Comparison of ENCODE assay signal across 9 mouse cellular contexts in the genomic region with DNA sequence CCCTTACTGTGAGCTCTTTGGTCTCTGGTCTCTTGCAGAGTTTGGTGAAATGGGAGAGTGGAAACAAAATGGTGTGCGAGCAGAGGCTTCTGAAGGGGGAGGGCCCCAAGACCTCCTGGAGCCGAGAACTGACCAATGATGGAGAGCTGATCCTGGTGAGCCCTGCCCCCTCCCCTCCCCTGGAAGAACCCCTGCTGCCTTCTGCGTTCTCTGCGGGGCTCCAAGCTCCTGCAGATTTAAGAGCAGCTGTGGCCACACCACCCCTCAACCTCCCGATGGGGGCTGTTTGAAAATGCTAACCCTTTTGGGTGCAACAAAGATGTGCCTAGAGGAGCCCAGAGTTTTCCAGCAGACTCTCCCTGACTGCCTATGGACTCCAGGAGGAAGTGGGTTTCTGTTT. TPM values are rescaled to one million over a fixed set of nuclear protein-coding genes. Genes with fewer than 3 reads are reported as not detected.
DNase-seq lines count a peak whose midpoint lies in the region; ATAC-seq and TF ChIP-seq lines count a peak whose summit lies in the region.
"Had no signal": no experiment of that assay in that cellular context is flagged by ENCODE, and none has a peak within 500 bp of the region (broad histone marks: within the 10 kb centered on the region; RNA-seq: fewer than 3 reads in every experiment).

No protein-coding gene starts in this region.

- intact Hi-C loops in left cerebral cortex, postnatal 36 days (cut with DNase I): no loop called here

- H3K4me2 ChIP-seq in hindbrain, embryonic 12.5 days (replicated peaks): peak overlapping the region; percentile 62
- peak overlapping the region; percentile 33 for H3K4me2 ChIP-seq in liver, embryonic 15.5 days

- H3K27ac ChIP-seq in hindbrain, embryonic 12.5 days: peak overlapping the region; percentile 78
- H3K27ac ChIP-seq in liver, embryonic 15.5 days (replicated peaks): no peak overlapping the region
- no peak overlapping the region for H3K27ac ChIP-seq in thymus, adult 2 months (ENCODE audit: control insufficient read depth, insufficient read depth, low read length)

- ATAC-seq in hindbrain, embryonic 12.5 days (ENCODE audit: low FRiP score): no peak
- ATAC-seq in liver, embryonic 15.5 days (ENCODE audit: insufficient read depth): no peak

- H3K4me1 ChIP-seq in E14TG2a.4 (replicated peaks; ENCODE audit: low read depth, low read length): peaks cover 59% of the 10 kb centered on the region
- H3K4me1 ChIP-seq in hindbrain, embryonic 12.5 days: peaks cover 58% of the 10 kb centered on the region
- H3K4me1 ChIP-seq in liver, embryonic 15.5 days (replicated peaks): peaks cover 20% of the 10 kb centered on the region
- H3K4me1 ChIP-seq in thymus, adult 2 months (replicated peaks; ENCODE audit: control insufficient read depth, insufficient read depth, low read length): no peaks in the 10 kb centered on the region; the same call in 1 of the 2 replicates

- no peak for TF ChIP-seq POLR2A in thymus, adult 2 months (IDR thresholded peaks at IDR 0.05; ENCODE audit: control insufficient read depth, extremely low read depth, insufficient read depth, low read length, poor library complexity)

- no peak for TF ChIP-seq CTCF in E14TG2a.4 (conservative IDR thresholded peaks at IDR 0.05; ENCODE audit: low read length)
- no peak for TF ChIP-seq CTCF in thymus, adult 2 months (IDR thresholded peaks at IDR 0.05; ENCODE audit: borderline replicate concordance, control insufficient read depth, extremely low read depth, insufficient read depth, low read length, poor library complexity)

- H3K9me3 ChIP-seq in E14TG2a.4 (ENCODE audit: low read length): no peaks in the 10 kb centered on the region
- H3K9me3 ChIP-seq in hindbrain, embryonic 12.5 days (replicated peaks): no peaks in the 10 kb centered on the region
- no peaks in the 10 kb centered on the region for H3K9me3 ChIP-seq in liver, embryonic 15.5 days (replicated peaks)
- H3K9me3 ChIP-seq: megakaryocyte, embryonic 14.5 days had no signal

- peak overlapping the region; percentile 53 for H3K4me3 ChIP-seq in E14TG2a.4 (replicated peaks; ENCODE audit: low read length)
- peak overlapping the region; percentile 22 for H3K4me3 ChIP-seq in hindbrain, embryonic 12.5 days
- H3K4me3 ChIP-seq in liver, embryonic 15.5 days (replicated peaks): no peak overlapping the region
- no peak overlapping the region for H3K4me3 ChIP-seq in thymus, adult 2 months (ENCODE audit: control insufficient read depth, insufficient read depth, low read length)

- peaks cover 4% of the 10 kb centered on the region; the same call in 1 of the 2 replicates for H3K36me3 ChIP-seq in E14TG2a.4 (ENCODE audit: insufficient read depth, low read length)
- 0 out of 2 replicates have a peak, but pooled peaks cover 4% of the 10 kb centered on the region for H3K36me3 ChIP-seq in hindbrain, embryonic 12.5 days
- no peaks in the 10 kb centered on the region for H3K36me3 ChIP-seq in liver, embryonic 15.5 days (replicated peaks)
- no peaks in the 10 kb centered on the region for H3K36me3 ChIP-seq in thymus, adult 2 months (ENCODE audit: control insufficient read depth, insufficient read depth, low read length)

- DNase-seq in ZHBTc4 (ENCODE audit: low read depth, low spot score): peak; percentile 79
- no peak for DNase-seq in layer of hippocampus, postnatal 36 days
- no peak for DNase-seq in thymus, adult 2 months
- DNase-seq in urinary bladder, adult 2 months (ENCODE audit: low spot score): no peak
- DNase-seq in left cerebral cortex, postnatal 36 days (ENCODE audit: low spot score in 2 of 2): no peak

- 1% methylated on average over 5 of the region's 5 CpGs for WGBS in hindbrain, embryonic 12.5 days
- 0% methylated on average over 5 of the region's 5 CpGs for WGBS in liver, embryonic 15.5 days (ENCODE audit: insufficient replicate concordance)
- 7% methylated on average over 5 of the region's 5 CpGs for WGBS in thymus, adult 2 months

- peak overlapping the region; percentile 37 for H3K9ac ChIP-seq in hindbrain, embryonic 12.5 days
- H3K9ac ChIP-seq in liver, embryonic 15.5 days: no peak overlapping the region

- H3K27me3 ChIP-seq in E14TG2a.4 (ENCODE audit: insufficient read depth, low read length): peaks cover 95% of the 10 kb centered on the region
- H3K27me3 ChIP-seq in hindbrain, embryonic 12.5 days: 0 out of 2 replicates have a peak, but pooled peaks cover 2% of the 10 kb centered on the region
- H3K27me3 ChIP-seq in liver, embryonic 15.5 days: peaks cover 96% of the 10 kb centered on the region
- peaks cover 34% of the 10 kb centered on the region for H3K27me3 ChIP-seq in thymus, adult 2 months (ENCODE audit: control insufficient read depth, insufficient read depth, low read length)

RNA-seq across cellular contexts. Expression of gene Crabp2, which starts 4.0 kb away (rescaled TPM):
- polyA plus RNA-seq in hindbrain, embryonic 12.5 days (2016; fragmentation: Nextera tagmentation; extraction: Ambion mirVana): 384 and 396 TPM in 2 replicates
- 0.31 and 0.75 TPM in 2 replicates for polyA plus RNA-seq in liver, embryonic 15.5 days (2015; fragmentation: Nextera tagmentation; extraction: Ambion mirVana)
- 1 to 10 TPM; 1.3 to 3.5 TPM for total RNA-seq in layer of hippocampus, postnatal 36 days (2021)
- 1.6 and 2.3 TPM in 2 replicates for polyA plus RNA-seq in thymus, adult 2 months (2012; rRNA removed)
- polyA plus RNA-seq in urinary bladder, adult 2 months (2012; rRNA removed): 0.91 and 1.4 TPM in 2 replicates
- 1 to 10 TPM; 3.4 to 6.0 TPM for total RNA-seq in left cerebral cortex, postnatal 36 days (2021)

RNA-seq across cellular contexts. Expression of gene Nes, which starts 18.4 kb away (rescaled TPM):
- polyA plus RNA-seq in hindbrain, embryonic 12.5 days (2016; fragmentation: Nextera tagmentation; extraction: Ambion mirVana): 136 and 153 TPM in 2 replicates
- polyA plus RNA-seq in liver, embryonic 15.5 days (2015; fragmentation: Nextera tagmentation; extraction: Ambion mirVana): 2.2 and 2.3 TPM in 2 replicates
- 1 to 10 TPM; 4.0 to 5.4 TPM for total RNA-seq in layer of hippocampus, postnatal 36 days (2021)
- polyA plus RNA-seq in thymus, adult 2 months (2012; rRNA removed): 1.1 and 1.3 TPM in 2 replicates
- 3.7 and 5.3 TPM in 2 replicates for polyA plus RNA-seq in urinary bladder, adult 2 months (2012; rRNA removed)
- total RNA-seq in left cerebral cortex, postnatal 36 days (2021): 1 to 10 TPM; 4.6 to 6.2 TPM

RNA-seq across cellular contexts. Expression of gene Rrnad1, which starts 21.9 kb away (rescaled TPM):
- 22.1 and 22.5 TPM in 2 replicates for polyA plus RNA-seq in hindbrain, embryonic 12.5 days (2016; fragmentation: Nextera tagmentation; extraction: Ambion mirVana)
- polyA plus RNA-seq in liver, embryonic 15.5 days (2015; fragmentation: Nextera tagmentation; extraction: Ambion mirVana): 5.6 and 6.3 TPM in 2 replicates
- 10 to 100 TPM; 23.5 to 27.9 TPM for total RNA-seq in layer of hippocampus, postnatal 36 days (2021)
- 68.0 and 75.4 TPM in 2 replicates for polyA plus RNA-seq in thymus, adult 2 months (2012; rRNA removed)
- 28.4 and 33.2 TPM in 2 replicates for polyA plus RNA-seq in urinary bladder, adult 2 months (2012; rRNA removed)
- 10 to 100 TPM; 16.4 to 23.9 TPM for total RNA-seq in left cerebral cortex, postnatal 36 days (2021)

RNA-seq across cellular contexts. Expression of gene Isg20l2, which starts 22.3 kb away (rescaled TPM):
- polyA plus RNA-seq in hindbrain, embryonic 12.5 days (2016; fragmentation: Nextera tagmentation; extraction: Ambion mirVana): 67.7 and 68.7 TPM in 2 replicates
- polyA plus RNA-seq in liver, embryonic 15.5 days (2015; fragmentation: Nextera tagmentation; extraction: Ambion mirVana): 21.0 and 22.9 TPM in 2 replicates
- 10 to 100 TPM; 15.0 TPM for total RNA-seq in layer of hippocampus, postnatal 36 days (2021)
- 31.6 and 40.8 TPM in 2 replicates for polyA plus RNA-seq in thymus, adult 2 months (2012; rRNA removed)
- polyA plus RNA-seq in urinary bladder, adult 2 months (2012; rRNA removed): 22.8 and 24.0 TPM in 2 replicates
- total RNA-seq in left cerebral cortex, postnatal 36 days (2021): 10 to 100 TPM; 12.9 to 14.3 TPM

RNA-seq across cellular contexts. Expression of gene Mrpl24, which starts 33.1 kb away (rescaled TPM):
- 72.9 and 79.0 TPM in 2 replicates for polyA plus RNA-seq in hindbrain, embryonic 12.5 days (2016; fragmentation: Nextera tagmentation; extraction: Ambion mirVana)
- 30.7 and 33.5 TPM in 2 replicates for polyA plus RNA-seq in liver, embryonic 15.5 days (2015; fragmentation: Nextera tagmentation; extraction: Ambion mirVana)
- total RNA-seq in layer of hippocampus, postnatal 36 days (2021): 10 to 100 TPM; 54.7 to 59.8 TPM
- 60.5 and 72.4 TPM in 2 replicates for polyA plus RNA-seq in thymus, adult 2 months (2012; rRNA removed)
- 120 and 132 TPM in 2 replicates for polyA plus RNA-seq in urinary bladder, adult 2 months (2012; rRNA removed)
- 10 to 100 TPM; 44.6 to 54.9 TPM for total RNA-seq in left cerebral cortex, postnatal 36 days (2021)

Comparison
In these comparisons a context has a peak if more than half of its experiments do, and no peak if none do; other contexts are left out.
1. H3K4me3 ChIP-seq: peak in E14TG2a.4 (single experiment) and hindbrain, embryonic 12.5 days (single experiment); none in liver, embryonic 15.5 days (single experiment) and thymus, adult 2 months (single experiment).
2. RNA of gene Crabp2, which starts 4.0 kb away (polyA plus RNA-seq): 384 to 396 TPM in hindbrain, embryonic 12.5 days; 1.6 to 2.3 TPM in thymus, adult 2 months, 0.91 to 1.4 TPM in urinary bladder, adult 2 months and 0.31 to 0.75 TPM in liver, embryonic 15.5 days; every median in the first group is over 100 times any median in the second.
3. RNA of gene Nes, which starts 18.4 kb away (polyA plus RNA-seq): 136 to 153 TPM in hindbrain, embryonic 12.5 days; 3.7 to 5.3 TPM in urinary bladder, adult 2 months, 2.2 to 2.3 TPM in liver, embryonic 15.5 days and 1.1 to 1.3 TPM in thymus, adult 2 months; every median in the first group is over 10 times any median in the second.